Mouse (Mus musculus): ENCODE data around the gene Tesc. TPM values are rescaled to one million over a fixed set of nuclear protein-coding genes. Genes with fewer than 3 reads are reported as not detected.

Gene Tesc
- polyA plus RNA-seq, 1 experiment from 2014 or later, result 38.2 TPM

DNA sequence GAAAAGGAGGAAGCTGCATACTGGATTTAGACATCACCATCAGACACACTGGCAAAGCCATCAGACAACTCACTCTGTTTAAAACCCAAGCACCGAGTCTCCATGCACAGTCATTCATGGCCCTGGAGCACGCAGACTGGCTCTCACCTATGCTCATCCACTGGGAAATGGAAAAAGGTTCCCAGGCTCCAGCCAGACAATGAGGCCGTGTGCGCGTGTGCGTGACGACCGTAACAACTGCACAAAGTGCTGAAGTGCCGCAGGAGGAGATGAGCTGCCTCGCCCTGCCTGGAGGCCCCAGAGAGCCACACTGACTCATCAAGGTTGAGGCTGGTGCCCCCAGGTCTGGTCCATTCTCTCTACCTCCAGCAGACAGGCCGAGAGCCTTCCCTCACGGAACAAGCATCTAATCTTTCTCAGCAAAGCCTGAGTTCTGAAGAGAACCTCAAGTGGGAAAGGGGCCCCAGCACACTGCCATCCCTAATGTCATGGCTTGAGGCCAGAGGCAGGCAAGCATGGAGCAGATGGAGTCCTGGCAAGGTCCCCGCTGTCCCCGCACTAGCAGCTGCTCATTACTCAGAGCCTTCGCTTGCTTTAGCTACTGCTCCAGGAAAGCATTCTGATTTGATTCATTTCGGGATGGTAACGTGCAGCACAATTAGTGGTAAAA lies 80.7 kb downstream of the Tesc start:
- Histone ChIP-seq H3K4me2 (replicated peaks) (no peak overlapping the region), H3K27me3 (no peaks in the 10 kb centered on the region), H3K9ac (no peak overlapping the region), H3K27ac (replicated peaks) (peak overlapping the region; percentile 58; the same call in 1 of the 2 replicates), H3K9me3 (replicated peaks) (no peaks in the 10 kb centered on the region), H3K36me3 (peaks cover 53% of the 10 kb centered on the region), H3K4me1 (peaks cover 13% of the 10 kb centered on the region), H3K4me3 (replicated peaks) (no peak overlapping the region)
- ATAC-seq (ENCODE audit: insufficient number of reproducible peaks, low FRiP score, low TSS enrichment, low read depth), result peak; percentile 73; the same call in 1 of the 2 replicates
- 60% methylated on average over 17 of the region's 17 CpGs for WGBS

DNA sequence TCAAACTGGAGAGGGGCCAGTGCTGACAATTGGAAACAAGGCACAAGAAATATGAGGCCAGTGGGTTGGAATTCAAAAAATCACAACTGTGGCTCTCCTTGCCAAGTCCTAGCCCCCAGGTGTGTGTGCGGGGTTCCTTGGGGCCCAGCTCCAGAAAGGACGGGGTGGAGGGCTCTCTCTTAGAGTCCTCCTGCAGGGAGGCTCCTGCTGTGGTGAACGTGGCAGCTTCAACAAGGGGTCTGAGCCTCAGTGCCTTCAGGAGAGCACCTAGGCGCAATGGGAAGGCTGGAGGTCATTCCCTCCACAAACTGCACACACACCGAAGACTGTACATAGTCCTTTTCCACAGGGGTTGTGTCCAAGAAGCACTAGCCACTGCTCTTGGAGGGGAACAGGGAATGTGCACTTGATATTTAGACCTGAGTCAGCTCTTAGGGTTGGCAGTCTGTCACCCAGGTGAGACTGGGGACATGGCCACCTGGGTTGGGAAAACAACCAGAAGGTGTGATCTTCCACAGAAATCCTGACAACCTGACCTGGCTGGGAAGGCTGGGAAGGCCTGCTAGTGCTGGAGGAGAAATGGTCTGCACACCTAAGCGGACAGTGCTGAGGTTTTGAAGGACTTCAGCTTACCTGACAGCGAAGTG lies 81.4 kb downstream of the Tesc start:
- Histone ChIP-seq H3K27ac (replicated peaks) (peak overlapping the region; percentile 58; the same call in 1 of the 2 replicates), H3K9ac (no peak overlapping the region), H3K4me1 (peaks cover 13% of the 10 kb centered on the region), H3K36me3 (peaks cover 53% of the 10 kb centered on the region), H3K27me3 (no peaks in the 10 kb centered on the region), H3K9me3 (replicated peaks) (no peaks in the 10 kb centered on the region), H3K4me3 (replicated peaks) (no peak overlapping the region), H3K4me2 (replicated peaks) (no peak overlapping the region)
- ATAC-seq (ENCODE audit: insufficient number of reproducible peaks, low FRiP score, low TSS enrichment, low read depth), result 0 out of 2 replicates have a peak, but pooled peaks have one; percentile 7
- 74% methylated on average over 7 of the region's 7 CpGs for WGBS

Other genes with a start within 250 kb of the Tesc start
- 0.25 and 0.60 TPM in 2 replicates for gene Nos1, start 246.7 kb upstream of the Tesc start, polyA plus RNA-seq (2015; fragmentation: Nextera tagmentation; extraction: Ambion mirVana)
- gene Fbxo21, start 51.0 kb upstream of the Tesc start, polyA plus RNA-seq (2015; fragmentation: Nextera tagmentation; extraction: Ambion mirVana), result 55.1 and 55.3 TPM in 2 replicates
- 27.7 and 28.1 TPM in 2 replicates for gene Fbxw8, start 127.7 kb downstream of the Tesc start, polyA plus RNA-seq (2015; fragmentation: Nextera tagmentation; extraction: Ambion mirVana)
- 0.36 and 0.63 TPM in 2 replicates for gene Hrk, start 136.9 kb downstream of the Tesc start, polyA plus RNA-seq (2015; fragmentation: Nextera tagmentation; extraction: Ambion mirVana)
- gene Rnft2, start 217.4 kb downstream of the Tesc start, polyA plus RNA-seq (2015; fragmentation: Nextera tagmentation; extraction: Ambion mirVana), result 3.5 and 4.3 TPM in 2 replicates
- gene 2410131K14Rik, start 217.5 kb downstream of the Tesc start, polyA plus RNA-seq (2015; fragmentation: Nextera tagmentation; extraction: Ambion mirVana), result 9.5 and 10.6 TPM in 2 replicates

All from embryonic facial prominence, embryonic 15.5 days (tissue).